Mouse (Mus musculus): ENCODE results near the gene Coasy. TPM values are rescaled to one million over a fixed set of nuclear protein-coding genes. Genes with fewer than 3 reads are reported as not detected.
A peak's percentile ranks its signal among the peaks of the same experiment; 100 is the strongest.
"Not testable (repeated sequence)": the region's sequence is repeated elsewhere in the genome, so short reads cannot be mapped to it uniquely, and the experiment has no call there.

Coasy gene
- polyA plus RNA-seq, 1 experiment from 2014 or later, result 45.3 TPM

DNA sequence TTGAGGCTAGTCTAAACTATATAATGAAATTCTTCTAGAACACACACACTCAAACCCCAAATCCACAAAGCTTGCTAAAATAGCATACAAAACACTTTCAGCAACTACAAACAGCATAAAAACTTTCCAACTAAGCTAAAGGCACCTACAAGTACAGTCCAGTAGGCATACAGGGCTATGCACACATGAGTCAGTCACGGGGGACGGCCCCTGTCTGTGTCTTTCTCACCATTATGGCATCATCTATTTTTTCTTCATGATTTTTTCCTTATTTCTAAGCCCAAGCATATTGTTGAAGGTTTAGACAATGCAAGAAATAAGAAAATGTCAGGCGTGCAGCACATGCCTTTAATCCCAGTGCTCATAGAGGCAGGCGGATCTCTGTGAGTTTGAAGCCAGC, 28.8 kb downstream of the Coasy start:
- peaks cover 45% of the 10 kb centered on the region for H3K36me3 ChIP-seq
- 94% methylated on average over 4 of the region's 4 CpGs for WGBS
- no peak for DNase-seq (ENCODE audit: low spot score)

GRCm38 (mm10) chr11:101112186-101112585, 29.8 kb downstream of the Coasy start:
- Histone ChIP-seq H3K9me3 (replicated peaks) (no peaks in the 10 kb centered on the region), H3K4me1 (0 out of 2 replicates have a peak, but pooled peaks cover 2% of the 10 kb centered on the region), H3K27ac (no peak overlapping the region), H3K27me3 (ENCODE audit: low read depth, poor library complexity, severe bottlenecking) (no peaks in the 10 kb centered on the region), H3K4me3 (no peak overlapping the region), H3K36me3 (peaks cover 53% of the 10 kb centered on the region)
- DNase-seq (ENCODE audit: low spot score), result no peak
- 93% methylated on average over 3 of the region's 3 CpGs for WGBS

More for the DNA sequence above, 28.8 kb downstream of the Coasy start:
- H3K4me1 ChIP-seq, result 0 out of 2 replicates have a peak, but pooled peaks cover 2% of the 10 kb centered on the region
- no peaks in the 10 kb centered on the region for H3K9me3 ChIP-seq (replicated peaks)
- H3K27ac ChIP-seq, result no peak overlapping the region
- H3K27me3 ChIP-seq (ENCODE audit: low read depth, poor library complexity, severe bottlenecking), result no peaks in the 10 kb centered on the region
- H3K4me3 ChIP-seq, result no peak overlapping the region

DNA sequence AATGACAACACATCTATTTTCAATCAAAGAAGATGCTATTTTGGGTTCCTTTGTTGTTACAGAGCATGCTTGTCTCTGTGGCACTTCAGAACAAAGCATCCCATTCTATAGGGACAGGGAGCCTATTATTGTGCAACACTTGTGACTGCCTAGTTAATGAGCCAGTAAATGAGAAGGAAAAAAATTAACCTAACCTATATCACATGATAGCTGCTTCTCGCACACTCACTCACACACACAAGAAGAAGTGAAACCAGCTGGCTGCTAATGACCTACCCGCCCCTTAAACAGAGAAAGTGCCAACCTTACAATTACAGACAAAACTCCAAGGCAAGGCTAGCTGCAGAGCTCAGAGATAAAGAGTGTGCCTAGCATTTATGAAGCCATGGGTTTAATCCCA, 33.2 kb downstream of the Coasy start:
- H3K9me3 ChIP-seq (replicated peaks), result no peaks in the 10 kb centered on the region
- WGBS, result 85% methylated on average over 2 of the region's 2 CpGs

DNA sequence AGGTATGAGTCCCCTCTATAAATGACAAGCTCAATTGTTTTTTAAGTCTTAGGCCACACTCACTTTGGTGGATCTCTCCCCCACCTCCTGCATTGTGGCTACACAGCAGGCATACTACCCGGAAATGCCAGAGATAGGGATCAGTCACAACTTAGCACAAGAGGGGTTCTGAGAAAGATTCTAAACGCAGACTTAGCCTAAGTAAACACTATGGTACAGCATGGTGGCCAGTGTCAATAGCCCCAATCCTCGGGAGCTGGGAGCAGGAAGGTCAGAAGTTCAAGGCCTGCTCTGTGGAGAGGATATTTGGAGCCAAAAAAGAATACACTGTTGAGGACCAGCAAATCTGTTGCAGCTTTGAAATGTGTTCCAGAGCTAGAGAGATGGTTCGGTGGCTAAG, 35.7 kb downstream of the Coasy start:
- peaks cover 31% of the 10 kb centered on the region for H3K4me1 ChIP-seq

More for the DNA sequence above, 33.2 kb downstream of the Coasy start:
- Histone ChIP-seq H3K36me3 (peaks cover 48% of the 10 kb centered on the region), H3K27ac (no peak overlapping the region), H3K27me3 (ENCODE audit: low read depth, poor library complexity, severe bottlenecking) (no peaks in the 10 kb centered on the region), H3K4me3 (no peak overlapping the region), H3K4me1 (peaks cover 21% of the 10 kb centered on the region)
- no peak for DNase-seq (ENCODE audit: low spot score)

GRCm38 (mm10) chr11:101119131-101119760, 36.9 kb downstream of the Coasy start:
- no peaks in the 10 kb centered on the region for H3K27me3 ChIP-seq (ENCODE audit: low read depth, poor library complexity, severe bottlenecking)
- H3K27ac ChIP-seq, result peak overlapping the region; percentile 89
- H3K9me3 ChIP-seq (replicated peaks), result no peaks in the 10 kb centered on the region
- peaks cover 31% of the 10 kb centered on the region for H3K4me1 ChIP-seq
- H3K36me3 ChIP-seq, result peaks cover 58% of the 10 kb centered on the region
- DNase-seq (ENCODE audit: low spot score), result no peak
- under 1% methylated on average over 39 of the region's 39 CpGs for WGBS
- peak overlapping the region; percentile 96 for H3K4me3 ChIP-seq

More for the DNA sequence above, 35.7 kb downstream of the Coasy start:
- peaks cover 59% of the 10 kb centered on the region for H3K36me3 ChIP-seq
- H3K27me3 ChIP-seq (ENCODE audit: low read depth, poor library complexity, severe bottlenecking), result no peaks in the 10 kb centered on the region
- H3K27ac ChIP-seq, result no peak overlapping the region
- H3K9me3 ChIP-seq (replicated peaks), result no peaks in the 10 kb centered on the region
- DNase-seq (ENCODE audit: low spot score), result no peak
- WGBS, result 57% methylated on average over 4 of the region's 4 CpGs
- H3K4me3 ChIP-seq, result peak overlapping the region; percentile 96

GRCm38 (mm10) chr11:101119761-101120544, 37.6 kb downstream of the Coasy start, which contains the start of the genes Retreg3 and Tubg1:
Gene Retreg3, minus strand, starts transcription at chr11:101119893.
Gene Tubg1, plus strand, starts transcription at chr11:101119938.
- DNase-seq (ENCODE audit: low spot score), result peak; percentile 100
- H3K4me3 ChIP-seq, result peak within 1 kb of the TSS; percentile 96
- H3K27me3 ChIP-seq (ENCODE audit: low read depth, poor library complexity, severe bottlenecking), result no peaks in the 10 kb centered on the region
- H3K36me3 ChIP-seq, result peaks cover 59% of the 10 kb centered on the region
- H3K27ac ChIP-seq, result peak within 1 kb of the TSS; percentile 89
- peaks cover 31% of the 10 kb centered on the region for H3K4me1 ChIP-seq
- no peaks in the 10 kb centered on the region for H3K9me3 ChIP-seq (replicated peaks)
- WGBS, result under 1% methylated on average over 61 of the region's 61 CpGs

DNA sequence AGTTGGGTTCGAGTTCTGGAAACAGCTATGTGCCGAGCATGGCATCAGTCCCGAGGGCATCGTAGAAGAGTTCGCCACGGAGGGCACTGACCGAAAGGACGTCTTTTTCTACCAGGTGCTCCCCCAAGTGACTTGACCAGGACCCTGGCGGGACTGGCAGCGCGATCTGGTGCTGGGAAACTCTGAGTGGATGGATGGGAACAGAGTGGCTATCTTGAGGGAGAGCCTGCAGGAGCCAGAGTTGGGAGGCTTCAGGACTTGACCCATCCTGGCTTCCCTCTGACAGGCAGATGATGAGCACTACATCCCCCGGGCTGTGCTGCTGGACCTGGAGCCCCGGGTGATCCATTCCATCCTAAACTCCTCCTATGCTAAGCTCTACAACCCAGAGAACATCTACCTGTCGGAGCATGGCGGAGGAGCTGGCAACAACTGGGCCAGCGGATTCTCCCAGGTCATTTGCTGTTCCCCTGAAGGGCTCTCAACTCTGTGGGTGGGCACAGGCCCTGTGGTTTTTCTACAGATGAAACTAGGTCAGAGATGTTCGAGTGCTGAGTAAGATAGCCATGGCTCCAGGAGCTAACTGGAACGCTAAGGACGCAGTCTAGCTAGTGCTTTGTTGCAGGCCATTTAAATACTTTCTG, 38.3 kb downstream of the Coasy start:
- Histone ChIP-seq H3K36me3 (peaks cover 60% of the 10 kb centered on the region), H3K4me1 (peaks cover 31% of the 10 kb centered on the region), H3K9me3 (replicated peaks) (no peaks in the 10 kb centered on the region), H3K4me3 (peak overlapping the region; percentile 96), H3K27me3 (ENCODE audit: low read depth, poor library complexity, severe bottlenecking) (no peaks in the 10 kb centered on the region), H3K27ac (peak overlapping the region; percentile 89)
- DNase-seq (ENCODE audit: low spot score), result no peak
- WGBS, result 26% methylated on average over 19 of the region's 19 CpGs

DNA sequence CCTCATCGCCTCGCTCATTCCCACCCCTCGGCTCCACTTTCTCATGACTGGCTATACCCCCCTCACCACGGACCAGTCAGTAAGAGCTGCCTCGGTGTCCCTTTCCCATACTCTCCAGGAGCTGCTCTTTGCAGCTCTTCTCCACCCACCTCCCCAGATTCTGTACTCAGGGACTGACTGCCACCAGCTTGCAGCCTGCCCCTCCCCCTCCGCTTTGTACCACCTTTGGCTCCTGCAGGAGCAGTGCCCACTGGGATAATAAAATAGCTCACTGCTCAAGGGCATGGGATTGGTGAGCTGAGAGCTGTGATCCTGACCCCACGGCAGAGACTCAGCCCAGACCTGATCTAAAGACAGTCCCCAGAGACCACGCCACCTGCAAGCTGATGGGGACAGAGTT, 42.1 kb downstream of the Coasy start:
- 97% methylated on average over 8 of the region's 8 CpGs for WGBS
- Histone ChIP-seq H3K4me1 (peaks cover 15% of the 10 kb centered on the region), H3K36me3 (peaks cover 62% of the 10 kb centered on the region)
- DNase-seq (ENCODE audit: low spot score); H3K27ac ChIP-seq; H3K9me3 ChIP-seq (replicated peaks); H3K4me3 ChIP-seq; H3K27me3 ChIP-seq (ENCODE audit: low read depth, poor library complexity, severe bottlenecking): not testable (repeated sequence)

DNA sequence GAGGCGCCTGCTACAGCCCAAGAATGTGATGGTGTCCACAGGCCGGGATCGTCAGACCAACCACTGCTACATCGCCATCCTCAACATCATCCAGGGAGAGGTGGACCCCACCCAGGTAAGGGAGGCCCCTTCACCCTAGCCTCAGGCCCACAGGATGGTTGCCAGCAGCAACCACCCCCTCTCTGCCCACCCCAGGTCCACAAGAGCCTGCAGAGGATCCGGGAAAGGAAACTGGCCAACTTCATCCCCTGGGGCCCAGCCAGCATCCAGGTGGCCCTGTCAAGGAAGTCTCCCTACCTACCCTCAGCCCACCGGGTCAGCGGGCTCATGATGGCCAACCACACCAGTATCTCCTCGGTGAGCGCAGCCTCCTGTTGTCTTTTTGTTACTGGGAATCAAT, 42.6 kb downstream of the Coasy start:
- peaks cover 14% of the 10 kb centered on the region for H3K4me1 ChIP-seq
- not testable (repeated sequence) for H3K9me3 ChIP-seq (replicated peaks); H3K27ac ChIP-seq; H3K4me3 ChIP-seq; DNase-seq (ENCODE audit: low spot score); H3K27me3 ChIP-seq (ENCODE audit: low read depth, poor library complexity, severe bottlenecking)
- H3K36me3 ChIP-seq, result peaks cover 62% of the 10 kb centered on the region
- 94% methylated on average over 9 of the region's 9 CpGs for WGBS

DNA sequence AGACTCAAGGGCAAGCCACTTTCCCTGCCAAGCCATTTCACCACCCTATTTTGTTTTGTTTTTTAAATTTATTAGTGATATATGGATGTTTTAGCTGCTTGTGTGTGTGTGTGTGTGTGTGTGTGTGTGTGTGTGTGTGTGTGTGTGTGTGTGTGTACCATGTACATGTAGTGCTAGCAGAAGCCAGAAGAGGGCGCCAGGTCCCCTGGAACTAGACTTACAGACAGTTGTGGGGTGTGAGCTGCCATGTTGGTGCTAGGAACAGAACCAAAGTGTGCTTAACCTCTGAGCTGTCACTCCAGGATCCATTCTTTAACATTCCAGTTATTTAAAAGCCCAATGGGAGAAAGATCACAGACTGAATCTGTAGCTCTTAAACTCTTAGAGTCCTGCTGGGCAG, 44.7 kb downstream of the Coasy start:
- Histone ChIP-seq H3K9me3 (replicated peaks) (no peaks in the 10 kb centered on the region; the same call in 1 of the 2 replicates), H3K4me1 (peaks cover 7% of the 10 kb centered on the region; the same call in 1 of the 2 replicates), H3K27ac (no peak overlapping the region), H3K4me3 (no peak overlapping the region), H3K36me3 (peaks cover 54% of the 10 kb centered on the region), H3K27me3 (ENCODE audit: low read depth, poor library complexity, severe bottlenecking) (0 out of 2 replicates have a peak, but pooled peaks cover 3% of the 10 kb centered on the region)
- WGBS, result 94% methylated on average over 1 of the region's 1 CpGs
- no peak for DNase-seq (ENCODE audit: low spot score)

DNA sequence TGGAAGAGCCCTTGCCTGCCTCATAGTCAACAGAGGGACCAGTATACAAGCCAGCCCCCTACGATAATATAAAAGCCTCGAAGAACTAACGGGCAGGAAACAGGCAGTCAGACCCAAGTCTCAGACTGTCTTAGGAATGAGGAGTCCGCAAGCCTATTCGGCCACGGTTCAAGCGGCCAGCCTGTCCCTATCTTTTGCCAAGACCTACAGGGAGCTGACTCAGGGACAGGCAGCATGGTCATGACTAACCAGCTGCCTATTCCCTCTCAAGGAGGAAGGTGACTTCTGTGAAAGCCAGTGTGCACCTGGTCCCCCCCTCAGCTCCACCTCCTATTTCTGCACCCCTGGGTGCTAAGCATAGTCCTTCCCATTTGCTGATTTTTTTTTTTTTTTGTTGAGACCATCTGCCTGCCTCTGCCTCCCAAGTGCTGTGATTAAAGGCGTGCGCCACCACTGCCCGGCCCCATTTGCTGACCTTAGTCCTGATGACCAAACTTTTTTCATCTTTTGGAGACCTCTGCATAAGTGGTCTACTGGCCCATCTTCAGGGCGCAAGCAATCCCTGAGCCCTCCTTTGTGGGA, 46.7 kb downstream of the Coasy start:
- 86% methylated on average over 11 of the region's 11 CpGs for WGBS
- Histone ChIP-seq H3K4me1 (peaks cover 7% of the 10 kb centered on the region; the same call in 1 of the 2 replicates), H3K27ac (no peak overlapping the region)

GRCm38 (mm10) chr11:101130056-101130756, 47.8 kb downstream of the Coasy start:
- H3K36me3 ChIP-seq, result peaks cover 23% of the 10 kb centered on the region
- peaks cover 7% of the 10 kb centered on the region; the same call in 1 of the 2 replicates for H3K4me1 ChIP-seq
- 47% methylated on average over 18 of the region's 18 CpGs for WGBS
- no peaks in the 10 kb centered on the region; the same call in 1 of the 2 replicates for H3K9me3 ChIP-seq (replicated peaks)
- no peak for DNase-seq (ENCODE audit: low spot score)
- H3K27ac ChIP-seq, result no peak overlapping the region
- 0 out of 2 replicates have a peak, but pooled peaks cover 3% of the 10 kb centered on the region for H3K27me3 ChIP-seq (ENCODE audit: low read depth, poor library complexity, severe bottlenecking)
- H3K4me3 ChIP-seq, result no peak overlapping the region

More for the DNA sequence above, 46.7 kb downstream of the Coasy start:
- Histone ChIP-seq H3K27me3 (ENCODE audit: low read depth, poor library complexity, severe bottlenecking) (0 out of 2 replicates have a peak, but pooled peaks cover 3% of the 10 kb centered on the region), H3K4me3 (no peak overlapping the region), H3K9me3 (replicated peaks) (no peaks in the 10 kb centered on the region; the same call in 1 of the 2 replicates), H3K36me3 (peaks cover 33% of the 10 kb centered on the region)
- DNase-seq (ENCODE audit: low spot score), result no peak

Measured in limb, embryonic 10.5 days (tissue).